In genomic region chr1:154180952-154181351, GRCm38 (mm10) we compare ENCODE assay signal across 8 mouse cellular contexts. TPM values are rescaled to one million over a fixed set of nuclear protein-coding genes. Genes with fewer than 3 reads are reported as not detected.
A peak's percentile ranks its signal among the peaks of the same experiment; 100 is the strongest.
DNase-seq lines count a peak whose midpoint lies in the region; ATAC-seq and TF ChIP-seq lines count a peak whose summit lies in the region.

No protein-coding gene starts in this region.

- no peak overlapping the region for H3K27ac ChIP-seq in embryonic facial prominence, embryonic 10.5 days (replicated peaks)
- H3K27ac ChIP-seq in heart, adult 2 months: no peak overlapping the region
- no peak overlapping the region for H3K27ac ChIP-seq in kidney, embryonic 14.5 days (ENCODE audit: low read depth, low read length)
- no peak overlapping the region for H3K27ac ChIP-seq in limb, embryonic 15.5 days
- no peak overlapping the region for H3K27ac ChIP-seq in stomach, embryonic 14.5 days (ENCODE audit: low read length)

- no peak overlapping the region for H3K4me3 ChIP-seq in embryonic facial prominence, embryonic 10.5 days
- H3K4me3 ChIP-seq in heart, adult 2 months: no peak overlapping the region
- no peak overlapping the region for H3K4me3 ChIP-seq in kidney, embryonic 14.5 days (ENCODE audit: low read length)
- H3K4me3 ChIP-seq in limb, embryonic 15.5 days: no peak overlapping the region
- no peak overlapping the region for H3K4me3 ChIP-seq in stomach, embryonic 14.5 days (ENCODE audit: low read depth, low read length)

- intact Hi-C loops in heart, adult 2 months (cut with DNase I): loop anchor here (1.0 to 5.0 kb wide), 7 partner anchors 62 to 624 kb away; partner anchors contain the start of gene Rnasel

- no peaks in the 10 kb centered on the region for H3K27me3 ChIP-seq in embryonic facial prominence, embryonic 10.5 days (replicated peaks; ENCODE audit: low read depth, poor library complexity, severe bottlenecking)
- no peaks in the 10 kb centered on the region for H3K27me3 ChIP-seq in heart, adult 2 months (ENCODE audit: control insufficient read depth, insufficient read depth, low read length)
- no peaks in the 10 kb centered on the region for H3K27me3 ChIP-seq in kidney, embryonic 14.5 days (ENCODE audit: control insufficient read depth, insufficient read depth, low read length)
- no peaks in the 10 kb centered on the region for H3K27me3 ChIP-seq in limb, embryonic 15.5 days
- no peaks in the 10 kb centered on the region for H3K27me3 ChIP-seq in stomach, embryonic 14.5 days (ENCODE audit: control insufficient read depth, insufficient read depth, low read length)

- H3K9me3 ChIP-seq in embryonic facial prominence, embryonic 10.5 days: no peaks in the 10 kb centered on the region
- no peaks in the 10 kb centered on the region for H3K9me3 ChIP-seq in kidney, embryonic 14.5 days (ENCODE audit: control insufficient read depth, low read length)
- H3K9me3 ChIP-seq in limb, embryonic 15.5 days: no peaks in the 10 kb centered on the region
- H3K9me3 ChIP-seq in stomach, embryonic 14.5 days (ENCODE audit: control insufficient read depth, low read depth, low read length): no peaks in the 10 kb centered on the region

- peaks cover 6% of the 10 kb centered on the region for H3K4me1 ChIP-seq in embryonic facial prominence, embryonic 10.5 days
- H3K4me1 ChIP-seq in heart, adult 2 months (ENCODE audit: control insufficient read depth, insufficient read depth, low read length): no peaks in the 10 kb centered on the region
- H3K4me1 ChIP-seq in kidney, embryonic 14.5 days (ENCODE audit: control insufficient read depth, insufficient read depth, low read length): no peaks in the 10 kb centered on the region; the same call in 1 of the 2 replicates
- no peaks in the 10 kb centered on the region for H3K4me1 ChIP-seq in limb, embryonic 15.5 days
- no peaks in the 10 kb centered on the region for H3K4me1 ChIP-seq in stomach, embryonic 14.5 days (ENCODE audit: control insufficient read depth, insufficient read depth, low read length)

- TF ChIP-seq CTCF in heart, adult 2 months (IDR thresholded peaks at IDR 0.05): peak; percentile 88

- no peaks in the 10 kb centered on the region for H3K36me3 ChIP-seq in embryonic facial prominence, embryonic 10.5 days (replicated peaks)
- H3K36me3 ChIP-seq in heart, adult 2 months (ENCODE audit: control insufficient read depth, insufficient read depth, low read length): no peaks in the 10 kb centered on the region
- H3K36me3 ChIP-seq in kidney, embryonic 14.5 days (ENCODE audit: control insufficient read depth, insufficient read depth, low read length): no peaks in the 10 kb centered on the region
- no peaks in the 10 kb centered on the region for H3K36me3 ChIP-seq in limb, embryonic 15.5 days
- H3K36me3 ChIP-seq in stomach, embryonic 14.5 days (ENCODE audit: control insufficient read depth, insufficient read depth, low read length): no peaks in the 10 kb centered on the region

- H3K9ac ChIP-seq in heart, adult 2 months (ENCODE audit: low read depth, low read length): no peak overlapping the region
- no peak overlapping the region for H3K9ac ChIP-seq in kidney, embryonic 14.5 days (ENCODE audit: low read depth, low read length)
- no peak overlapping the region for H3K9ac ChIP-seq in limb, embryonic 15.5 days
- H3K9ac ChIP-seq in stomach, embryonic 14.5 days (replicated peaks; ENCODE audit: low read depth, low read length): no peak overlapping the region

- peak; percentile 83; the same call in 1 of the 2 replicates for TF ChIP-seq EP300 in heart, adult 2 months (IDR thresholded peaks at IDR 0.05; ENCODE audit: insufficient read depth, low read depth, low read length)

- peak; percentile 87; the same call in 1 of the 2 replicates for ATAC-seq in kidney, embryonic 14.5 days (ENCODE audit: low FRiP score, low TSS enrichment)
- ATAC-seq in limb, embryonic 15.5 days (ENCODE audit: insufficient number of reproducible peaks, low FRiP score, low TSS enrichment, low read depth): peak; percentile 70; the same call in 1 of the 2 replicates
- ATAC-seq in stomach, embryonic 14.5 days (ENCODE audit: insufficient number of reproducible peaks, insufficient read depth, low FRiP score, low read depth): peak; percentile 78; the same call in 1 of the 2 replicates

- TF ChIP-seq POLR2A in heart, adult 2 months (IDR thresholded peaks at IDR 0.05; ENCODE audit: insufficient read depth, low read depth, low read length): no peak

- DNase-seq in urinary bladder, adult 18-20 months (ENCODE audit: low spot score in 2 of 2): peak; percentile 51 to 55
- no peak for DNase-seq in urinary bladder, postnatal 10 days (ENCODE audit: low spot score)
- peak; percentile 78 for DNase-seq in embryonic facial prominence, embryonic 10.5 days (ENCODE audit: low spot score)
- DNase-seq in heart, adult 2 months: peak; percentile 71 to 74
- DNase-seq in neural tube, embryonic 10.5 days (ENCODE audit: extremely low spot score, low spot score): peak; percentile 76

- H3K79me2 ChIP-seq in heart, adult 2 months (replicated peaks; ENCODE audit: control insufficient read depth, insufficient read depth, low read length): no peaks in the 10 kb centered on the region

- no peak overlapping the region for H3K4me2 ChIP-seq in kidney, embryonic 14.5 days (replicated peaks; ENCODE audit: low read depth, low read length)
- no peak overlapping the region for H3K4me2 ChIP-seq in limb, embryonic 15.5 days
- H3K4me2 ChIP-seq in stomach, embryonic 14.5 days (replicated peaks; ENCODE audit: low read depth, low read length): no peak overlapping the region

- 39% methylated on average over 2 of the region's 2 CpGs for WGBS in embryonic facial prominence, embryonic 10.5 days
- 9% methylated on average over 2 of the region's 2 CpGs for WGBS in heart, adult 2 months
- 37% methylated on average over 2 of the region's 2 CpGs for WGBS in kidney, embryonic 14.5 days
- WGBS in limb, embryonic 15.5 days: 20% methylated on average over 2 of the region's 2 CpGs
- 36% methylated on average over 2 of the region's 2 CpGs for WGBS in stomach, embryonic 14.5 days

RNA-seq across cellular contexts. Expression of gene Zfp648, which starts 20.0 kb away (rescaled TPM):
- 0.15 TPM in 1 of 2 replicates, not detected in the other for polyA plus RNA-seq in embryonic facial prominence, embryonic 10.5 days (2016; fragmentation: Nextera tagmentation; extraction: Ambion mirVana)
- not detected for total RNA-seq in heart, adult 2 months (2021)
- not detected in 2 replicates for polyA plus RNA-seq in heart, adult 2 months (2012; rRNA removed)
- 0.13 and 0.26 TPM in 2 replicates for polyA plus RNA-seq in kidney, embryonic 14.5 days (2014; fragmentation: Nextera tagmentation; extraction: Ambion mirVana)
- polyA plus RNA-seq in limb, embryonic 15.5 days (2015; fragmentation: Nextera tagmentation; extraction: Ambion mirVana): 1.5 TPM in 2 replicates
- not detected in 2 replicates for polyA plus RNA-seq in stomach, embryonic 14.5 days (2014; fragmentation: Nextera tagmentation; extraction: Ambion mirVana)
